Mouse (Mus musculus): ENCODE measurements around the gene Gpr176. TPM values are rescaled to one million over a fixed set of nuclear protein-coding genes. Genes with fewer than 3 reads are reported as not detected.

Gene Gpr176
- 0.22 and 0.26 TPM in 2 replicates for total RNA-seq (2012; rRNA removed)

GRCm38 (mm10) chr2:118372901-118373571 lies at the start of gene Gpr176:
Gene Gpr176, minus strand, starts transcription at chr2:118373419.
- Histone ChIP-seq H3K36me3 (ENCODE audit: control insufficient read depth, insufficient read depth, low read length, poor library complexity, severe bottlenecking) (no peaks in the 10 kb centered on the region), H3K27ac (ENCODE audit: insufficient read depth, low read depth, low read length, poor library complexity, severe bottlenecking) (no peak within 1 kb of the TSS), H3K9me3 (ENCODE audit: control insufficient read depth, insufficient read depth, low read depth, low read length) (no peaks in the 10 kb centered on the region), H3K4me1 (ENCODE audit: control insufficient read depth in 2 of 2, insufficient read depth in 2 of 2, low read length in 2 of 2, poor library complexity in 1 of 2) (peaks cover 0 to 2% of the 10 kb centered on the region in 2 experiments; a peak in 1 of 4 replicates), H3K9ac (ENCODE audit: insufficient read depth, low read depth, low read length, poor library complexity, severe bottlenecking) (peak within 1 kb of the TSS; percentile 24), H3K4me3 (ENCODE audit: insufficient read depth in 1 of 2, low read depth in 1 of 2, low read length in 2 of 2, poor library complexity in 1 of 2, severe bottlenecking in 1 of 2) (peak within 1 kb of the TSS; percentile 43 to 57)
- no peak for TF ChIP-seq ZNF384 (IDR thresholded peaks at IDR 0.05; ENCODE audit: low read depth, low read length)
- no peak for TF ChIP-seq HCFC1 (IDR thresholded peaks at IDR 0.05; ENCODE audit: borderline replicate concordance, insufficient read depth, low read length)
- TF ChIP-seq MAFK (IDR thresholded peaks at IDR 0.05; ENCODE audit: insufficient read depth, low read depth, low read length): no peak
- TF ChIP-seq CHD2 (IDR thresholded peaks at IDR 0.05; ENCODE audit: low read depth, low read length): no peak
- TF ChIP-seq ZC3H11A (IDR thresholded peaks at IDR 0.05; ENCODE audit: borderline replicate concordance, low read depth, low read length): no peak
- DNase-seq (ENCODE audit: low read depth, low spot score): peak; percentile 13
- in situ Hi-C loops (cut with MboI; ENCODE audit: low sequenced_read_pairs in 2 of 2, unreplicated experiment in 2 of 2): no loop called here

- no peak for TF ChIP-seq ZC3H11A (IDR thresholded peaks at IDR 0.05; ENCODE audit: borderline replicate concordance, low read depth, low read length)
- TF ChIP-seq ZNF384 (IDR thresholded peaks at IDR 0.05; ENCODE audit: low read depth, low read length): no peak
- no peak for TF ChIP-seq MAFK (IDR thresholded peaks at IDR 0.05; ENCODE audit: insufficient read depth, low read depth, low read length)
- TF ChIP-seq CHD2 (IDR thresholded peaks at IDR 0.05; ENCODE audit: low read depth, low read length): no peak
- no peak for TF ChIP-seq HCFC1 (IDR thresholded peaks at IDR 0.05; ENCODE audit: borderline replicate concordance, insufficient read depth, low read length)
- H3K9me3 ChIP-seq (ENCODE audit: control insufficient read depth, insufficient read depth, low read depth, low read length): no peaks in the 10 kb centered on the region
- H3K36me3 ChIP-seq (ENCODE audit: control insufficient read depth, insufficient read depth, low read length, poor library complexity, severe bottlenecking): peaks cover 2% of the 10 kb centered on the region; the same call in 1 of the 2 replicates
- H3K27ac ChIP-seq (ENCODE audit: insufficient read depth, low read depth, low read length, poor library complexity, severe bottlenecking): no peak overlapping the region
- in situ Hi-C loops (cut with MboI; ENCODE audit: low sequenced_read_pairs in 2 of 2, unreplicated experiment in 2 of 2): no loop called here
- no peak for DNase-seq (ENCODE audit: low read depth, low spot score)
- H3K9ac ChIP-seq (ENCODE audit: insufficient read depth, low read depth, low read length, poor library complexity, severe bottlenecking): no peak overlapping the region
- H3K4me1 ChIP-seq (ENCODE audit: control insufficient read depth in 2 of 2, insufficient read depth in 2 of 2, low read length in 2 of 2, poor library complexity in 1 of 2): no peaks in the 10 kb centered on the region
- no peak overlapping the region for H3K4me3 ChIP-seq (ENCODE audit: insufficient read depth in 1 of 2, low read depth in 1 of 2, low read length in 2 of 2, poor library complexity in 1 of 2, severe bottlenecking in 1 of 2)
Observed at GRCm38 (mm10) chr2:118422385-118422784, 49.2 kb upstream of the Gpr176 start.

- Histone ChIP-seq H3K9me3 (ENCODE audit: control insufficient read depth, insufficient read depth, low read depth, low read length) (no peaks in the 10 kb centered on the region), H3K36me3 (ENCODE audit: control insufficient read depth, insufficient read depth, low read length, poor library complexity, severe bottlenecking) (peaks cover 2% of the 10 kb centered on the region; the same call in 1 of the 2 replicates), H3K27ac (ENCODE audit: insufficient read depth, low read depth, low read length, poor library complexity, severe bottlenecking) (no peak overlapping the region), H3K4me1 (ENCODE audit: control insufficient read depth in 2 of 2, insufficient read depth in 2 of 2, low read length in 2 of 2, poor library complexity in 1 of 2) (no peaks in the 10 kb centered on the region), H3K4me3 (ENCODE audit: insufficient read depth in 1 of 2, low read depth in 1 of 2, low read length in 2 of 2, poor library complexity in 1 of 2, severe bottlenecking in 1 of 2) (no peak overlapping the region), H3K9ac (ENCODE audit: insufficient read depth, low read depth, low read length, poor library complexity, severe bottlenecking) (no peak overlapping the region)
- in situ Hi-C loops (cut with MboI; ENCODE audit: low sequenced_read_pairs in 2 of 2, unreplicated experiment in 2 of 2): no loop called here
- TF ChIP-seq CHD2 (IDR thresholded peaks at IDR 0.05; ENCODE audit: low read depth, low read length) (no peak), MAFK (IDR thresholded peaks at IDR 0.05; ENCODE audit: insufficient read depth, low read depth, low read length) (no peak), ZNF384 (IDR thresholded peaks at IDR 0.05; ENCODE audit: low read depth, low read length) (no peak), HCFC1 (IDR thresholded peaks at IDR 0.05; ENCODE audit: borderline replicate concordance, insufficient read depth, low read length) (no peak), ZC3H11A (IDR thresholded peaks at IDR 0.05; ENCODE audit: borderline replicate concordance, low read depth, low read length) (no peak)
- no peak for DNase-seq (ENCODE audit: low read depth, low spot score)
Observed at GRCm38 (mm10) chr2:118421951-118422350, 48.7 kb upstream of the Gpr176 start.

- no peak overlapping the region for H3K4me3 ChIP-seq (ENCODE audit: insufficient read depth in 1 of 2, low read depth in 1 of 2, low read length in 2 of 2, poor library complexity in 1 of 2, severe bottlenecking in 1 of 2)
- in situ Hi-C loops (cut with MboI; ENCODE audit: low sequenced_read_pairs in 2 of 2, unreplicated experiment in 2 of 2): no loop called here
- H3K9me3 ChIP-seq (ENCODE audit: control insufficient read depth, insufficient read depth, low read depth, low read length): no peaks in the 10 kb centered on the region
- H3K36me3 ChIP-seq (ENCODE audit: control insufficient read depth, insufficient read depth, low read length, poor library complexity, severe bottlenecking): peaks cover 3% of the 10 kb centered on the region; the same call in 1 of the 2 replicates
- H3K9ac ChIP-seq (ENCODE audit: insufficient read depth, low read depth, low read length, poor library complexity, severe bottlenecking): no peak overlapping the region
- DNase-seq (ENCODE audit: low read depth, low spot score): no peak
- TF ChIP-seq MAFK (IDR thresholded peaks at IDR 0.05; ENCODE audit: insufficient read depth, low read depth, low read length) (no peak), HCFC1 (IDR thresholded peaks at IDR 0.05; ENCODE audit: borderline replicate concordance, insufficient read depth, low read length) (no peak), CHD2 (IDR thresholded peaks at IDR 0.05; ENCODE audit: low read depth, low read length) (no peak), ZNF384 (IDR thresholded peaks at IDR 0.05; ENCODE audit: low read depth, low read length) (no peak), ZC3H11A (IDR thresholded peaks at IDR 0.05; ENCODE audit: borderline replicate concordance, low read depth, low read length) (no peak)
- no peak overlapping the region for H3K27ac ChIP-seq (ENCODE audit: insufficient read depth, low read depth, low read length, poor library complexity, severe bottlenecking)
- H3K4me1 ChIP-seq (ENCODE audit: control insufficient read depth in 2 of 2, insufficient read depth in 2 of 2, low read length in 2 of 2, poor library complexity in 1 of 2): no peaks in the 10 kb centered on the region
Observed at GRCm38 (mm10) chr2:118418076-118418475, 44.9 kb upstream of the Gpr176 start.

Data from ES-E14 (cell line).